Mouse (Mus musculus): ENCODE measurements around the gene Btf3.

- TF ChIP-seq CTCF (IDR thresholded peaks at IDR 0.05; ENCODE audit: low read depth), result peak; percentile 20; the same call in 1 of the 2 replicates
- TF ChIP-seq EP300 (optimal IDR thresholded peaks at IDR 0.05), result no peak
Observed at GRCm38 (mm10) chr13:98365766-98366421, 49.1 kb upstream of the Btf3 start.
